In genomic region chr11:77802341-77802865, GRCm38 (mm10) we compare ENCODE assay signal across 8 mouse cellular contexts. TPM values are rescaled to one million over a fixed set of nuclear protein-coding genes. Genes with fewer than 3 reads are reported as not detected.
A peak's percentile ranks its signal among the peaks of the same experiment; 100 is the strongest.
DNase-seq lines count a peak whose midpoint lies in the region; ATAC-seq lines count a peak whose summit lies in the region.

No protein-coding gene starts in this region.

- H3K9me3 ChIP-seq in kidney, embryonic 15.5 days (replicated peaks), result no peaks in the 10 kb centered on the region
- no peaks in the 10 kb centered on the region for H3K9me3 ChIP-seq in forebrain, embryonic 13.5 days (replicated peaks)

- H3K4me3 ChIP-seq in kidney, embryonic 15.5 days (replicated peaks), result no peak overlapping the region
- H3K4me3 ChIP-seq in forebrain, embryonic 13.5 days, result no peak overlapping the region

- DNase-seq in kidney, adult 11 months, result no peak
- DNase-seq in kidney, postnatal 25 days, result peak; percentile 35 to 68
- no peak for DNase-seq in ovary, postnatal 10 days (ENCODE audit: low spot score)
- no peak for DNase-seq in right cerebral cortex, postnatal 4 days

- no peak overlapping the region for H3K4me2 ChIP-seq in kidney, embryonic 15.5 days
- no peak overlapping the region for H3K4me2 ChIP-seq in forebrain, embryonic 13.5 days

- no peaks in the 10 kb centered on the region for H3K36me3 ChIP-seq in kidney, embryonic 15.5 days
- no peaks in the 10 kb centered on the region for H3K36me3 ChIP-seq in forebrain, embryonic 13.5 days (ENCODE audit: poor library complexity, severe bottlenecking)

- ATAC-seq in kidney, embryonic 15.5 days (replicated peaks; ENCODE audit: low FRiP score), result no peak
- ATAC-seq in erythroblast, adult 5-6 weeks (replicated peaks; ENCODE audit: low FRiP score, poor library complexity, severe bottlenecking), result peak; percentile 54
- ATAC-seq in monocyte, adult 5-6 weeks (replicated peaks; ENCODE audit: insufficient number of reproducible peaks, low FRiP score, low TSS enrichment, poor library complexity, severe bottlenecking), result peak; percentile 72
- no peak for ATAC-seq in forebrain, embryonic 13.5 days

- 67% methylated on average over 9 of the region's 9 CpGs for WGBS in kidney, embryonic 15.5 days
- WGBS in forebrain, embryonic 13.5 days, result 68% methylated on average over 9 of the region's 9 CpGs

- peaks cover 34% of the 10 kb centered on the region for H3K4me1 ChIP-seq in kidney, embryonic 15.5 days
- peaks cover 27% of the 10 kb centered on the region for H3K4me1 ChIP-seq in forebrain, embryonic 13.5 days

- peak overlapping the region; percentile 16; the same call in 1 of the 2 replicates for H3K27ac ChIP-seq in kidney, embryonic 15.5 days
- no peak overlapping the region for H3K27ac ChIP-seq in forebrain, embryonic 13.5 days

- H3K9ac ChIP-seq in kidney, embryonic 15.5 days, result no peak overlapping the region
- H3K9ac ChIP-seq in forebrain, embryonic 13.5 days, result no peak overlapping the region

- H3K27me3 ChIP-seq in kidney, embryonic 15.5 days, result no peaks in the 10 kb centered on the region
- H3K27me3 ChIP-seq in forebrain, embryonic 13.5 days, result no peaks in the 10 kb centered on the region

RNA-seq across cellular contexts. Expression of gene Gm10277, which starts 14.9 kb away (rescaled TPM):
- polyA plus RNA-seq in kidney, embryonic 15.5 days (2015; fragmentation: Nextera tagmentation; extraction: Ambion mirVana), result 1.5 and 2.3 TPM in 2 replicates
- total RNA-seq in erythroblast, adult 5-6 weeks (2015; ENCODE audit: low replicate concordance), result not detected in 2 replicates
- total RNA-seq in erythroblast, adult 5-6 weeks (2017; ENCODE audit: low replicate concordance), result not detected in 2 replicates
- total RNA-seq in monocyte, adult 5-6 weeks (2017), result 0.68 to 1.2 TPM in 2 of 3 replicates, not detected in the other
- polyA plus RNA-seq in forebrain, embryonic 13.5 days (2015; fragmentation: Nextera tagmentation; extraction: Ambion mirVana), result 2.9 and 3.2 TPM in 2 replicates

RNA-seq across cellular contexts. Expression of gene Myo18a, which starts 39.4 kb away (rescaled TPM):
- polyA plus RNA-seq in kidney, embryonic 15.5 days (2015; fragmentation: Nextera tagmentation; extraction: Ambion mirVana), result 30.4 and 31.8 TPM in 2 replicates
- 17.5 and 18.6 TPM in 2 replicates for total RNA-seq in erythroblast, adult 5-6 weeks (2015; ENCODE audit: low replicate concordance)
- 14.6 and 22.2 TPM in 2 replicates for total RNA-seq in erythroblast, adult 5-6 weeks (2017; ENCODE audit: low replicate concordance)
- total RNA-seq in monocyte, adult 5-6 weeks (2017), result 142 to 166 TPM (median 145 TPM) in 3 replicates
- polyA plus RNA-seq in forebrain, embryonic 13.5 days (2015; fragmentation: Nextera tagmentation; extraction: Ambion mirVana), result 38.2 and 48.1 TPM in 2 replicates

Comparison
In these comparisons a context has a peak if more than half of its experiments do, and no peak if none do; other contexts are left out.
1. DNase-seq: peak in kidney, postnatal 25 days (2 of 2); none in kidney, adult 11 months (single experiment), ovary, postnatal 10 days (single experiment) and right cerebral cortex, postnatal 4 days (single experiment).
2. ATAC-seq: peak in erythroblast, adult 5-6 weeks (single experiment) and monocyte, adult 5-6 weeks (single experiment); none in kidney, embryonic 15.5 days (single experiment) and forebrain, embryonic 13.5 days (single experiment).